Mouse (Mus musculus): Measurements from ENCODE around the gene Rnf148.

The Rnf148 gene

GRCm38 (mm10) chr6:23655036-23655435 lies at the start of gene Rnf148:
Gene Rnf148, minus strand, starts transcription at chr6:23655136.
- no peak for DNase-seq (ENCODE audit: low spot score in 2 of 2)

GRCm38 (mm10) chr6:23700879-23701278 lies 45.9 kb upstream of the Rnf148 start:
- DNase-seq (ENCODE audit: low spot score in 2 of 2) = no peak

GRCm38 (mm10) chr6:23678172-23678571 lies 23.2 kb upstream of the Rnf148 start:
- DNase-seq (ENCODE audit: low spot score in 2 of 2) = no peak

GRCm38 (mm10) chr6:23650205-23650604 lies 4.7 kb downstream of the Rnf148 start, which contains the start of gene Rnf133:
Gene Rnf133, minus strand, starts transcription at chr6:23650305.
- no peak for DNase-seq (ENCODE audit: low spot score in 2 of 2)

- DNase-seq (ENCODE audit: low spot score in 2 of 2) = no peak
These were observed 6.2 kb downstream of the Rnf148 start for GRCm38 (mm10) chr6:23648732-23649131.

GRCm38 (mm10) chr6:23647627-23648247 lies 7.2 kb downstream of the Rnf148 start:
- DNase-seq (ENCODE audit: low spot score in 2 of 2) = no peak

GRCm38 (mm10) chr6:23637081-23637480 lies 17.9 kb downstream of the Rnf148 start:
- peak in 1 of 2 experiments; percentile 39 for DNase-seq (ENCODE audit: low spot score in 2 of 2)

- DNase-seq (ENCODE audit: low spot score in 2 of 2) = no peak
These were observed 19.7 kb downstream of the Rnf148 start for GRCm38 (mm10) chr6:23635208-23635607.

- no peak for DNase-seq (ENCODE audit: low spot score in 2 of 2)
These were observed 20.9 kb downstream of the Rnf148 start for GRCm38 (mm10) chr6:23634016-23634415.

- DNase-seq (ENCODE audit: low spot score in 2 of 2) = no peak
These were observed 24.5 kb downstream of the Rnf148 start for GRCm38 (mm10) chr6:23630465-23630864.
